Mouse (Mus musculus): ENCODE measurements around the gene B230217C12Rik.

DNA sequence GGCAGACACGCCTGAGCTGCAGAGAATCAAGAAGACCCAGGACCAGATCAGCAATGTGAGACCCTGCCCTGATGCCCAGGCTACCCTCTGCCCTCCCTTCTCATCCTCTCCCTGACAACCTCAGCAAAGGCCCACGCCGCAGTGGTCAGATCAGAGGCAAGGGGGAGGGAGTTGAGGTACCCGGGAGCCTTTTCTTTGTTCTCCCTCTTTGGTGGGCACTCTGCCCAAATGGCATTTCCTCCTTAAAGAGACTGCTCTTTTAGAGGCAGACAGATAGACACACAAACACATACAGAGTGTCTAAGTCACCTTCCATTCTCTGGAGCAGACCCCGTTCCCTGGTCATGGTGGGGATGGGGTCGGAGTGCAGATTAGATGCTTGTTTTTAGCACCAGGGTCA, 15.7 kb upstream of the B230217C12Rik start:
- no peak for TF ChIP-seq CTCF (IDR thresholded peaks at IDR 0.05; ENCODE audit: low read depth, low read length)
- no peak for TF ChIP-seq POLR2A (IDR thresholded peaks at IDR 0.05; ENCODE audit: extremely low read depth, insufficient read depth, low read length)
